Mouse (Mus musculus): ENCODE results near the gene Mtmr6.

Mtmr6 gene

DNA sequence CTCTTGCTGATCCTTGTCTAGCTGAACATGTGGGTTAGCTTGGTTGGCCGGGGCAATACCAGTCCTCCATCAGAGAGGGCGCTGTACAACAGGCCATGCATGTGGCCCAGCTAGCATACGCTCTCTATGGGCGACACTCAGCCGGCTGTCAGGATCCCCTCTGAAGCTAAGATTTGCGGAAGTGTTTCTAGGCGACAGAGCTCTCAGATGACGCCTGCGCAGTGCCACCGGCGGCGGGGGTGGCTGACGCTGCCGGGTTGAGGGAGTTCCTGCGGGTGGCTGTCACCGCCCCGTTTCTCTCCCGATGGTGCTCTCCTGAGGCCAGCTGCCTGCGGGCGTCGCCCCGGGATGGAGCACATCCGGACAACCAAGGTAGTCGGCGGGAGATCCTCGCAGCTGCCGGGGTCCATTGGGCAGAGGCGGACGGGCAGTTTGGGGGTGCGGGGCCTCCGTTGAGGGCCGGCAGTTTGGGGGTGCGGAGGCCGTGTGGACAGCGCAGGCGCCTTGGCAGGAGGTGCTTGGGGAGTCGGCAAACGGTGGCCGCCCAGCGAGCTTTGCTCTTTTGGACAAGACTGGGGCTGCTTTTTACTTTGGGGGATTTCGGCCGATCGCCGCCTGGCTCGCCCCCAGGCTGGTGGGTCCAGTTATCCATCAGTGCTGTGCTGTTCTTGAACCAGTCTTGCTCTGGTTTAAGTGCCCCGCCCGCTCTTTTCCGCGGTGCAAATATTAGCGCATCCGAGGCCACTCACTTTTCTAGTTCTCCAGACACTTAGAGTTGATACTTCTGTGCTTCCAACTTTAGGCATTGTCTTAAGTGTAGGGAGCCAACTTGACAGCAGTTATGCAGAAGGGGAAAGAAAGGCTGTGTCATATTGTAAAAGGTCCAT lies at the start of gene Mtmr6:
TSS of gene Mtmr6 (plus strand) at position 239 of the 887 bp plus-strand sequence.
- peak; percentile 98 for DNase-seq (ENCODE audit: low read depth, low spot score)

DNA sequence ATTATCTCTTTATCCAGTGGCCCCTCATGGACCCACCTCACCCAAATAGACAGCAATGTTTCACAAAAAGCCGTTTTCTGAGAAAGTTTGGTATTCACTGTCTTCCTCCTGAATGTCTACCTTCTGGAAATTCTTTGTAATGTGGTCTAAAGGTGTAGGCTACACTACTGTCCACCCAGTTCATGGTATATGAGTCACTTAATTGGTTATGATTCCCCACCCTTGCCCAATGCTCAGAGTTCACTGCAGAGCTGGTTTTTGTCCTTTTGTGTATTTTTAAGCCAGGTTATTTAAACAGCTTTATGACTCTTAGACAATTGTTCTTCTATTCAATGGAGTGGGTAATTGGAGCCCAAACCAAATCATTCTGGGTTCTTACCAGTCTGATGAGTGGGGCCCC lies 48.9 kb upstream of the Mtmr6 start:
- no peak for DNase-seq (ENCODE audit: low read depth, low spot score)

DNA sequence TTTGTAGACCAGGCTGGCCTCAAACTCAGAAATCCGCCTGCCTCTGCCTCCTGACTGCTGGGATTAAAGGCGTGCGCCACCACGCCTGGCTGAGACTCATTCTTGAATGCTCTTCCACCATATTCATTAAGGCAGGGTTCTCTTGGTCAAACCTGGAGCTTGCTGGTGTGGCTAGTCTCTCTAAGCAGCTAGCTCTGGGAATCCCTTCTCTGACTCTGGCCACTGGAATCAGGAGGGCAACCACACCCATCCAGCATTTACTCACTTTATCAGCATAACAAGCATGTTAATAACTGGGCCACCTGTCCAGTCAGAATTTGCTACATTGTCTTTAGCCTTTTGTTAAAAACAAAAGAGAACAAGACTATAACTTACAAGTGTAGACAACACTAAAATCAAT lies 47.4 kb upstream of the Mtmr6 start:
- DNase-seq (ENCODE audit: low read depth, low spot score): no peak

DNA sequence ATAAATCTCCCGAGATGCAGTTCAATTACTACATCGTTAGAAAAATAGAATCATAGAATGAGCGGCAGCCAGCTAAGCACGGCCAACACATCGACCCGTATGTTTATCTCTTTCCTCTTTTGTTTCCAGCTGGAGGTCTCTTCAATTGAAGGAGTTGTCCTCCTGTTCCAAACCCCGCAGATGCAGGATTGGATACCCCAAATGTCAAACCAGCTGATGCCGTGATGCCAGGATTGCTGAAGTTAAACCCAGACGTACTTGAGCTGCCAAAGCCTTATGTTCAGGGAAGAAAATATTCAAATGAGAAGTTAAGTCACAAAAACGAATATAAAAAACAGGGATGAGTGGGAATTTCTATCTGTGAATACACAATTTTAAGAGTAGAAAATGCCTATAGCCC lies 45.1 kb upstream of the Mtmr6 start:
- no peak for DNase-seq (ENCODE audit: low read depth, low spot score)

DNA sequence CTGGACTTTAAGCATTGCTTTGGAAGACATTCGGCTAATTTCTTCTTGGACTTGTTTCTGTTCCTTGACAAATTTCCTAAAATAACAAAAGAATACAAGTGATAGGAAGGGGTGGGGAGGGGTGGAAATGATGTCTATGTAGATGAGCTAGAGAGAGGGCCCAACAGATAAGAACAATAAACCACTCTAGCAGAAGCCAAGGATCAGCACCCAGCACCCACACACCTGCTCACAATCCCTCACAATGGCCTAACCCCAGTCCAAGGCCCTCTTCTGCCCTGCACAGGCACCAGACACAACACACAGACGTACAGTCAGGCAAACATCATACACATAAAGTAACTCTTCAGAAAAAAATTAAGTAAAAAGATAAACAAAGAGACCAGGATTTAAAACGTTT lies 26.5 kb upstream of the Mtmr6 start:
- DNase-seq (ENCODE audit: low read depth, low spot score): no peak

DNA sequence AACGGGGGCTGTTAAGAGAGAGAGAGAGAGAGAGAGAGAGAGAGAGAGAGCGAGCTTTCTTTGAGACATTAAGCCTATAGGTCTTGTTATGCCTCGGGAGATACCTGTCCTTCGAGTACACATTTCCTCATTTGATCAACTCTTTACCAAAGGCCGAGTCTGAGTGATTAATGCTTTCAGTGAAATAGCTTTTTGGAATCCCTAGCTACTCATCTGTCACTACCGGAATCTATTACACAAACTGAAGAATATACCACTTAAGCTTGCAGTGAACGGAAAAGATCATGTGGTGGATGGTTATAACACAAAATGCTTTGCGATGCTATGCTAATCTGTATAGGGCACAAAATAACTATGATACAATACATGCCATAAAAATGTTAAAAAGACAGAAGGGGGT lies 14.7 kb upstream of the Mtmr6 start:
- no peak for DNase-seq (ENCODE audit: low read depth, low spot score)

DNA sequence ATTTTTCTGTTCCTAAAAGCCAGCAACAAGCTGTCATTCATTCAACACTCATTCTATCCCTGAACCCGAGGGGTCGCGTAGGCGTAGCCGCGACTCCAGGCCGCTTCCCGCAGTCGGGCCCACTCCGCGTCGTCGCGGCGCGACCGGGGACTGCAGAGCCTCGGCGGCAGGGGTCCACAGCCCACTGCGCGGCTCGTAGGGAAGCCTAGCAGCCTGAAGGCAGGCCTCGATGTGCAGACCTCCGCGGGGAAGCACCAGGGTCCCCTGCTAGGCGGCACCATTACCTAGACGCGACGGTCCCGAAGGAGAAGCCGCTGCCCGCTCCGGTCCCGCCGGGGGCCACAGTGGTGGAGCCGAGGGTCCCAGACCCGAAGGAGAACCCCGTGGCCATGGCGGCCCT lies 14.1 kb upstream of the Mtmr6 start:
- peak; percentile 26 for DNase-seq (ENCODE audit: low read depth, low spot score)

DNA sequence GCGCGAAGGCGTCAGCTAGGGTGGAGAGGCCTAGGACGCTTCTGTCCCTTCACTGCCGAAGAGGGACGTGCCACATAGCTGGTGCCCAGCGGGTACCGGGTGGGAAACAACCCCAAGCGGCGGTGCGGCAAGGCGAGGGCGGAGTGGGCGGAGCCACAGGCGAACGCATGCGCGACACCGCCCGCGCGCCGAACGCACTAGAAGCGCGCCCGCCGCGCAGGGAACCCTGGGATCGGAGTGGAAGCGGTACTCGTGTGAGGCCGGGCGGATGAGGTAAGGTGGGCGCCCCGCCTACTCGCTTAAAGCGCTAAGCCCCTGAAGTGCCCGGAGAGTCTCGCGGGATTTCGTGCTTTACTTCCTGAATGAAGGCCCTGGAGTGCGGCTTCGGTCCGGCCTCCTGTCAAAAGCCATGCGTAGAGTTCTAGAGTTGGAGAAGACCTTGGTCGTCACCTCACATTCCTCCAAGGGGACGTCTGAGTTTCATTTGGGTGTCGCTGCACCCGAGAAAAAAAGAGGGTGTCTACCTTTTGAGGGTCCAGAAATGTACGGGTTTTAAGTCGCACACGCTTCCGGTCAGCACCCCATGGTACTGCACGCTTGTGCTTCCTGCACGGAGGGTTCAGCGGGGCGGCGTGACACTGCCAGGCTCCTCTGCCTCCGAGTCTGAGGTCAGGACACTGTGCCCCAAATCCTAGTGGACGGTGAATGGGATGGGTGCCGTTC lies 13.6 kb upstream of the Mtmr6 start, which contains the start of the genes Nupl1 and Gm49336:
TSS of gene Nupl1 (minus strand) at position 151 of the 723 bp plus-strand sequence.
TSS of gene Gm49336 (minus strand) at position 227 of the 723 bp plus-strand sequence.
- DNase-seq (ENCODE audit: low read depth, low spot score): peak; percentile 96

DNA sequence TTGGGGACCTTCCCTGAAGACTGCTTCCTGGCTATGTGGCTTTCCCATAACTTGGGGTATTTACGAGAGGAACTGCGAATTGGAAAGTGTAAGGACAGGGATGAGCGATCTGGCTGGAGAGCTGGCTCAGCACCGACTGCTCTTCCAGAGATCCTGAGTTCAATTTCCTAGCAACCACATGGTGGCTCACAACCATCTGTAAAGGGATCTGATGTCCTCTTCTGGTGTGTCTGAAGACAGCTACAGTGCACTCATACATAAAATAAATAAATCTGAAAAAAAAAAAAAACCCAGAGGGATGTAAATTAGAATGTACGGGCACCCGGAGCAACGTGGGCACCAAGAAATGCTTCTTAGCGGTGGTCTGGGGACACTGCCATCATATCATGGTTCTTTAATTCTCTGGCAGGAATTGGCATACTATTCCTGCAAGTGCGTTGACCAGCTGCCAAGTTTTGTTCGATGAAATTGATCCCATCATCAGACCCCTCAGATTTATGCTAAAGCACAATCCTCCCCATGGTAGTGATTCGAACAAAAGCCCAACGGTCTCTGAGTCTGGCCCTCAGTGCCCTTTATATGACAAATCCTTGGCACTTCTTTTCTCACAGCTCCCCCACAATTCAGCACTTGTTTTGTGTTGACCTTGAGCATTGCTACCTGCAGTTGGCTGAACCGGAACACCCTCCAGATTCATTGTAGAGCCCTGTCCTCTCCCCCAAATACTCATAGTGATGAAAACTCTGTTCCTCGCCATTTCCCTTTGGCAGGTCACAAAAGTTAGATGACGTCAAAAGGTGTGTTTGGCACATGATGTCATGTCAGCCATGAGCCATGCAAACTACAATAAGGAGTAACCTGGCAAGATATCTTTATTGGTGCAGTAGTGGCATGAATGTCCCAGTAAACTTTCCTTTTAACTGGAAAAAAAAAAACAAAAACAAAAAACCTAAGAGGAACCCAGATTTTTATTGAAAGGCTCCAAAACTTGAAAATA lies 12.7 kb upstream of the Mtmr6 start:
- no peak for DNase-seq (ENCODE audit: low read depth, low spot score)

DNA sequence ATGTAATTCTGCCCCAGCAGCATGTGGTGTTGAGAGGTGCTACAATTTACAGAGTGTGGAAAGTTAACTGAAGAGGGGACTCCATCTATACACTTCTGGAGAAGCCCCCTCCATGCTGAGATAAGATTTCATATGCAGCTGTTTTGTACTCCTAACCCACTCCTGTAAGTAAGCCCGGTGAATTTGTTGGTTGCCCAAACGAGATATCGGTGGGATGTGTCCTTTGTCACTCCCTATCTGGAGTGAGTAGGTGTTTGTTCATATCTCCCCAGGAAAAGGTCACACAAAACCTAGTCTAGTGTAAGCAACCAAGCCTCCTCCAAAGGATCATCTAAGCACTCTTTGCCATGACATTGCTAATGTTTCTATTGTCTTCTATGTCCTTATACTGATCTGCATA lies 11.6 kb upstream of the Mtmr6 start:
- DNase-seq (ENCODE audit: low read depth, low spot score): no peak

DNA sequence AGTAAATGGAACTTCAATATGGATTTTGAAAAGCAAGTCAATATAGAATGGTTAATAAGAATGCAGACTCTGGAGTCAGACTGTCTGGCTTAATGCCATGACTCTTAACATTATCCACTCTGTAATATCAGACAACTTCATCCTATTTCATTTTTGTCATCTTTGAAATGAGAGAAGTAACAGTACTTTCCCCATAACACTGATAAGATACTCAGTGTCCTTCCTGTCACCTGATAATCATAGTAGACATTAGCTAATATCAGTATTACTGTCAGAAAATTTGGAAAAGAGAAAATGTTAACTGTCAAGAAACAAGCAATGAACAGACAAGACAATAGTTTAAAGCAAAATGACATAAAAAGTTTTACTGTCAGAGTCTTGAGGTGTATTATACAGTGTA lies 10.3 kb upstream of the Mtmr6 start:
- no peak for DNase-seq (ENCODE audit: low read depth, low spot score)

DNA sequence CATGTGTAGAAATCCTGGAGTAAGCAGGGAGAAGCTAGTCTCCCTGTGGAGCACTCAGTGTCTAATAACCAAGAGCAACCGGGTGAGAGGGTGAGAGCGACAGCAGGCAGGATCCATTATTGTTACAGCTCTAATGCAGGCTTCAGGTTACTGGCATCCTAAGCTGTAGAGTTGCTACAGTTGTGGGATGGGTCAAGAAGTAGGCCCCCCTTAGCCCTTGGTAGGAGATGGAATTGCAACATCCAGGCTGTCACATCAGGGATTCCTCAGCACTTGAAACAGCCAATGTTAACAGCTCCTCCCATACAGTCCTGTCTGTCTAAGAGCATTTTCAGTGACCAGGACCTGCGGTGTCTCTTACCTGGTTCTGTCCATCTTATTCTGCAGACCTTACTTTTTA lies 8.7 kb upstream of the Mtmr6 start:
- DNase-seq (ENCODE audit: low read depth, low spot score): no peak

DNA sequence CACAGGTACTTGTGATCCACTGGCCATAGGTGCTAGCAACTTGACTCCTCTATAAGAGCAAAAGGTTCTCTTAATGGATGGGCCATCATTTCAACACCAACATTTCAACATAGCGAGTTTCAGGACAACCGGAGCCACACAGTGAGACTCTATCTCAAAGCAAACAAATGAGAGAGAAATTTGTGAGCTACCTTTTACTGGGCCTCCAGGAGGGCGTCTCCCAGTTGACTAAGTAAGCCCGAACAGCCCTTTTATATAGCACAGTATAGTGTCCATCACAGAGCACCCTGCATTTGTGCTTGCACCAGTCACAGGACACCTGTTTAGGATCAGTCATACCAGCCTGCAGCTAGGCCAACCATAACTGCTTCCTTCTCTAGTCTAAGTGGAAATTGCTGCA lies 7.9 kb upstream of the Mtmr6 start:
- no peak for DNase-seq (ENCODE audit: low read depth, low spot score)

DNA sequence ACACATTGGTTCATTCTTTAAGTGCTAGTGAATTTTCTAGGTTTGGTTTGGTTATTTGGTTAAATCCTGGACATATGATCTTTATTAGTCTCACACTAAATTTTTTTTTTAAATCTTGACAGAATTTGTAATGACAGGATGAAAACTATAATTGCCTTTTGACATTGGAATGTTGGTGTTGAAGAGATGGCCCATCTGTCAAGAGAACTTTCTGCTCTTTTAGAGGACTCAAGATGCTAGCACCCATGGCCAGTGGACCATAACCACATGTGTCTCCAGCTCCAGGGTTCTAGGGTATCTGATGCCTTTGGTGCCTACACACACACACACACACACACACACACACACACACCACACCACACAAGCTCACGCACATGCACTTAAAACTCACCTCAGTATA lies 7.2 kb upstream of the Mtmr6 start:
- no peak for DNase-seq (ENCODE audit: low read depth, low spot score)

DNA sequence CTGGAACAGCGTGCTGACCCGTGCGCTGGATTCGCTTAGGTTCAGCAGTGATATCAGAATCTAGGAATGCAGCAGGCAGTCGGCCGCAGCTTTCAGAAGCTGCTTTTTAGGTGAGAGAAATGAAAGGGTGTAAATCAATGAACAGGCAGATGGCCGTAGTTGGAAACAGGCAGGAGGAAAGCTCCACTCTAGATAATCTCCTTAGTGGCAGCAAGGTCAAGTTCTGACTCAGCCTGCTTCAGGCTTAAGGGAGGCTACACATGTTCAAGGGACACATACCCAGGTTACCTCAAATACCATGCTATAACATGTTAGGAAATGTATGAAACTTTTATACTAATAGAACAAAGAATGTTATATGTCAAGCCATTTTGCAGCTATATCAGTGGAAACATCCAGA lies 2.7 kb upstream of the Mtmr6 start:
- DNase-seq (ENCODE audit: low read depth, low spot score): no peak

DNA sequence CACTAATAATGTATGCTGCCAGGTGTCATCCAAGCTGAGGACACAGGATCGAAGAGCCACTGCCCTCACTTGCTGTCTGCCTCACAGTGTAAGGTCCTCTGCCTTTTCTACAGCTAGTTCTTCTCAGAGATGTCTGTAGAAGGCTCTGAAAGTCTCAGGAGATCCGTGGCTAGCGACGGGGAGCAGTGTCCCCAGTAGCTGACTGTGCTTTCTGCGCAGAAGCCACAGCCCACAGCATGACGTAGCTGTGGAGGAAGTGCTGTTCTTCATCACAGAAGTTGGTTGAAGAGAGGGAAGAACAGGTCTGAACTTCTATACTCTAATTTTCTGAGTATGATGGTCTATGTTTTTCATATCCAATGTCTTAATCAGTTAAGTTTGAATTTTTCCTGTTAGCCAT lies 4.3 kb downstream of the Mtmr6 start:
- DNase-seq (ENCODE audit: low read depth, low spot score): no peak

DNA sequence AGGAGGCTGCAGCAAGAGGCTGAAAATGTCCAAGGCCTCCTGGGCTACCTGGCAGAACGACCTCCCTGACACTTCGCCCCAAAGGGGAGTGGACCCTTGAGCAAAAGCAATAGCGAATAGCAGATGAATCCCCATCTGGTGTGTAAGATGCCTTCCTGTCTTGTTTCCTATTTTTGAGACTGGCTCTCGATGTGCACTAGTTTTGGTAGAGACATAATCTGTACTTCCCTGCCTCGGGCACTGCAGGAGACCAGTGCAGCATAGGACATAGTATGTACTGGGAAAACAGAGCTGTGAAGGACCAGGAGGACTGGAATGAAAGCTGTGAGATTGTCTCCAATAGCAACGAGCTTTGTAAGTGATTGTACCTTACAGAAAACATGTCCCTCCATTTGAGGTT lies 8.3 kb downstream of the Mtmr6 start:
- no peak for DNase-seq (ENCODE audit: low read depth, low spot score)

DNA sequence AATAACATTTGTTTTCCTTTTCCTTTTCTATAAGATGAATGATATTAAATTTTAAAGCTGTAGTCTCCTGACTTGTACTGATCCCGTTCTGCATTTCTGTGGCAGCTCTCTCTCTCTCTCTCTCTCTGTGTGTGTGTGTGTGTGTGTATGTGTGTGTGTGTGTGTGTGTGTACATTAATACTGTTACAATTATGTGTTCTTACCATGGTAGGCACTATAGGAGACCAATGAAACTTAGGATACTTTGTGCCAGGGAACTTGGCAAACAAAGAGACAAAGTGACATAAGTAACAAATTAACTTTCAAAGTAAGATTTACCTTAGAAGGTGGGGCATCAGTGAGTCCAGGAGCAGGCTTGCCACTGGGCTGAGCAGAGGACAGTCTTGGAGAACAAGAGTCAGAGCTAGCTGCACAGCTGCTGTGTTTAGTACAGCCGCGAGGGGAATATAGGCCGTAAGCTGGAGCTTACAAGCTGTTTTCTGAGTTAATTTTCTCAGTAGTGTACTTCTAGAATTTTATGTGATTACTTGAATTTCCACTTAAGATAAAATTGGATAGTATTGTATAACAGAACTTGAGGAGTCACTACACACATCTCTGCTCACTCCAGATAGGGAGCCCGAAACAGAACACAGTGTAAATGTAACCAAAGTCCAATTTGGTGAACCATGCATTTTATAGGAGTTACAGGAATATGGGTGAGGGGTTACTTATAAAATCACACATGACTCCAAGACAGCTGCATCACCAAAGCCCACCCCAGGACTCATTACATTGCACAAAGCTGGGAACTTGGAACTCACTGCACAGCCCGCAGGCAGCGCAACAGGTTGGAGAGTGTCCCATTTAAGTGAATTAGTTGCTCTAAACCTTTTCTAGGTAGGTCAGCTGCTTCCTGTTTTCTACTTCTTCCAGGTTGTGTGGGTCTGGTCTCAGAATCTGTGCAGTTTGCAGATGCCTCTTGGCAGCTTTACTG lies 10.6 kb downstream of the Mtmr6 start:
- no peak for DNase-seq (ENCODE audit: low read depth, low spot score)

DNA sequence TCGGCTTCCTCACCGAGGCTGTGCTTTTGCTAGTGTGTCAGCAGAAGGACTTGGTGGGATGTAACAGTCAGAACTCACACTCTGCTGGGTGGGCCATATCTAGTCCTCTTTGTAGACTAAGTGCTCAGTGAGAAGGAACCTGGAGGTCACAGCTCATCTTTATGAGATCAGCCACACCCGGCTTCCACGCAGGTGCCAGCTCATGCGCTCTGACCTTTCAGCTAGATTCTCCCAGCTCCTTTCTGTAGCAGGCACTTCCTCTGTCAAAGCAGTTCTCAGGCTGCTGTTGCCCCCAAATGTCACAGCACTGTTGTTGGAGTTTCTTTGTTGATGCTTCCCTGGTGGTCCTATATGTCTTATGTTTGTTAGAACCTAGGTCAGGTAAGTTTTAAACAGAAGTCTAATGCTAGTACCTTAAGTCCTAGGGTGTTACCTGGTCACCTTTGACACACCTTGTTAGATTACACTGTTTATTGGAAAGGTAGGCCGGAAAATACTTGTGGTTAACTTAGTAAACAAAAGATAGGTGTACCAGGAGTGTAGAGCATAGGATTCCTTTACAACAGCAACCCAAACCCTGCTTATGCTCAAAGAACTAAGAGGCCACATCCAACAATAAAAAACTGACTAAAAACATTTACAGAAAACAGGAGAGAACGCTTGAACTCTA lies 21.3 kb downstream of the Mtmr6 start:
- DNase-seq (ENCODE audit: low read depth, low spot score): no peak

DNA sequence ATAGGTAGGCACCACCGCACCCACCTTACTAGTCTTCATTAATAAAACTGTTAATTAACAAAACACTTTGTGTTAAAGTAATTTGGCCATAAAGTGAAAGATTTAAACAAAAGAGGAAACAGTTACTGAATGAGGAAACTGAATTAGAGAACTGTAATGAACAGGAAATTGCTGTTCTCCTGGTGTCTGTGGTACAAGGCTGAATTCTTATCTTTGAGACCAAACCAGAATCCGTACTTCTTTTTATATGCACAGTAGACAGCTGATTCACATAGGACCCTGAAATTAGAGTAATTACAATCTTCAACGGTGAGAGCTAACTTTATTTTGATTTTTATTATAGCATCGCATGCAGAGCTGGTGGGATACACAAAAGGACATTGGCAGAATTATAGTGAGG lies 25.3 kb downstream of the Mtmr6 start:
- no peak for DNase-seq (ENCODE audit: low read depth, low spot score)
